Mouse (Mus musculus) 3134 (cell line): Measurements from ENCODE around the gene Taf1d.
"Not testable (repeated sequence)": the region's sequence is repeated elsewhere in the genome, so short reads cannot be mapped to it uniquely, and the experiment has no call there.

ENCODE experiments used
- DNase-seq: peaks from one replicate; pipeline ENCODE4 v3.0.0-alpha.2; 2011; ENCODE audit warnings: low spot score; ENCODE audit not compliant: insufficient read length; ENCODE audit errors: extremely low read depth

Gene Taf1d

DNA sequence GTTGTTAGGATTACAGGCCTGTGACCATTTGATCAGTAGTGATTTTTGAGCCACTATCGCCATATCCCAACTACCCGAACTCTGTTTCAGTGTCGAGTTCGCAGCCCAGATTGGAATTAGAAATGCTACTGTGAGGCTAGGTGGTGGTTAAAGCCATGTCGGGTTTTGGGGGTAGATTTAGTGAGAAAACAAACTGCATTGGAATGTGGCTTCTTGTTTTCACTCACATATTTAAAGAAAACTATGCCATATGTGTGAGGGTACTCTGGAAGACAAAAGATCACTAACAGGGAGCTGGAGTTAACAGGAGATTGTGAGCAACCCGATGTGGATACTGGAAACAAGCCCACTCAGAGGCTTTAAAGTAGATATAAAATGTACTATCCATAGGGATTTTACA lies 1.2 kb downstream of the Taf1d start:
- DNase-seq: no peak

DNA sequence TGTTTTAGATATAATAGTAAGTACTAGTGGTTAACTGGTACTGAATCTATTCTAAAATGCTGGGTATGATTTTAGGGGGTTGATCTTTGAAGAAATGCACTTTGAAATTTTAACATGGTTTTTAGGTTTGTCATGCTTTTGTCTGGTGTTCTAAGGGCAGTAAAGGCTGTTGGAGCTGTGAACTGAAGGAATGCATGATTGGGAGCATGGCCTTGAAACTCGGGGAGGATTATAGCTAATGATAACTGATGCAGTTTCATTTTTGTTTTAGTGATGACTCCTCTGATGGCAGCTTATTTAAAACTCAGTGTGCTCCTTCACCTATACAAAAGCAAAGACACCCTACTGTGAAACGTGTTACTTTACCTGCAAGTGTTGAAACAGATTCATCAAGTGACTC lies 2.2 kb downstream of the Taf1d start:
- DNase-seq: no peak

DNA sequence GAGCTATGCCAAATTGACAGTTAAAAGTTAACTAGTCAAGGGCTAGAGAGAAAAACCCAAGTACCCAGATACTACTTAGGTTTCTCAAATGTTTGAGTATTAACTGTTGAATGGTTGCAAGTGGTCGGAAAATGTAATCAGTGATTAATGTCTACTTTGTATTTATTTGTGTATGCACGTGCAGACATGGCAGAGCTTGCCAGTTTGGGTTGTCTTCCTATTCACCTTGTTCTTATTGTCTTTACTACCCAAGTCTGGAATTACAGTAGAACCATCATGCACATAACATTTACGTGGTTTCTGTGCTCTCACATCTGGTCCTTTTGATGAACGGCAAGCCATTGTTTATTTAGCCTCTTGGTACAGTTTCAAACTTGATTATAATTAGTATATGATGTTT lies 3.4 kb downstream of the Taf1d start:
- no peak for DNase-seq

DNA sequence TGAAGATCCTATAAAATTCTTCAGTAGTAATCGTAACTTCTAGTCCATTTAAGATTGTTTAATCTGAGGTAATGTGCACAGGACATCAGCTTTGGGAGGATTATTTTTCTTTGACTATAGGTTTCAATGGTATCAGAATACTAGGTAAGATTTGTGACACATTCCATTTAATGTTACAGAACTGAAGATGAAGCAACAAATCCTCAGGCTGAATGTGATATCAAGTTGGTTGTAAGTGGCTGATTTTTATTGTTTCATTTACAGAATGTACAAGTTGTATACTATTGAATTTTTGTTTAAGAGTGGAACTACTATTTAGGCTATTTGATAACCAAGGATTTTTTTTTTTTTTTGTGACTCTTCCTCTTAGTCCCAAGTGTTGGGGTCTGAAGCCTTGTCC lies 4.2 kb downstream of the Taf1d start:
- no peak for DNase-seq

DNA sequence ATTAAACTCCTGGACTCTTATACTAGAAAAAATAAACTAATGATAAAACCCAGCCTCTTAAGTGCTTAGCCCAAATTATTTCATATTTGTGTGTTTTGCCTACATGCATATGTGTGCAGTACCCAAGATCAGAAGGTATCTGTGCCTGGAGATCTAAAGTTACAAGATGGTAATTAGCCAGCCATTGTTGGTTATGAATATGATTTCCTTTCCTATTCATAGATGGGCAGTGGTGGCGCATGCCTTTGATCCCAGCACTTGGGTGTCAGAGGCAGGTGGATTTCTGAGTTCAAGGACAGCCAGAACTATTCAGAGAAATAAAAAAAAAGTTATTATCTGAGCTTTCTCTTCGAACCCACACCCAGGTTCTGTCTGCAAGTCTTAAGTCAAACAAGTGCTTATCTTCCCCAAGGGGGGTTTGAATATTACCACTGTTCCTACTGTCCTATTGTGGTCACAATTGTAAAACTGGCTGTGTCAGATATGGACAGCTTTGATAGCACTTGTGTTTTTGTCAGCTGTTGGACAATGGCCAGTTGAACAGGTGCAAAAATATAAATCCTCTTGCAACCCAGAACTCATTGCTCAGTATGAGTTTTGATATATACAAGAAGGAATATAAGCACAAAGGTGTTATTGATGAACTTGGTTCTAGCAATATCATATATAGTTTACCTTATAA lies 6.2 kb downstream of the Taf1d start:
- no peak for DNase-seq

DNA sequence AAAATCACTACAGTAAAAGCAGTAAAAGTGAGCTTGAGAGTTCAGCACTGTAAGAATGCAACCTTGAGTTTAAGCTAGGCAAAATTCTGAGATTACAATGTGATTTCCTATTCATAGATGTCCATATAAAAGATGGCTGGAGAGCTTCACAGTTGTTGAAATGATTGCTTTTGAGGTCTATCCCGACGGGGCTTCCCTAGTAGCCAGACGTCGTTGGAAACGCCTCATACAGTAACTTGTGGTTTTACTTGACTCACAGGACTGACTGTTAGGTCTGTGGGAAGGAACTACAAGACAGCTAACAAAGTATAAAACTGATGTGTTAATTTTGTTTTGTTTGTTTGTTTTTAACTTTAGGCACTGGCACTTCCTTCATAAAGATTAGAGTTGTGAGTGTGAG lies 7.6 kb downstream of the Taf1d start:
- DNase-seq: no peak

DNA sequence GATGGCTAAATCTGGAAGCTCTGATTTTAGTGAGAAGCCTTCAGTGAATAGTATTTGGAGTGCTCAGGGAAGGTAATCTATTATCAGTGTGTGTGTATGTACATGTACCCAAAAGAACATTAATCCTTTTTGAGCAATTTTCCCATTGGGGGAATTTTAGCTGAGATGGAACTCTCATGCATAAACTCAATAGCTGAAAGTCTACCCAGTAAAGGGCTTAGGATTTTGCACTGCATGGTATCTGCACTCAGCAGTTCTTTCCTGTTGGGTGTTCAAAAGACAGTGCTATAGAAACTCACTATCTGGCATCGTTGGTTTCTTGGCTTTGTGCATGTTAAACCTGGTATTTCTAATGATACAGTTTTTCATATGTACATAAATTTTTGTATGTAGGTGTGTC lies 8.6 kb downstream of the Taf1d start:
- DNase-seq: no peak

DNA sequence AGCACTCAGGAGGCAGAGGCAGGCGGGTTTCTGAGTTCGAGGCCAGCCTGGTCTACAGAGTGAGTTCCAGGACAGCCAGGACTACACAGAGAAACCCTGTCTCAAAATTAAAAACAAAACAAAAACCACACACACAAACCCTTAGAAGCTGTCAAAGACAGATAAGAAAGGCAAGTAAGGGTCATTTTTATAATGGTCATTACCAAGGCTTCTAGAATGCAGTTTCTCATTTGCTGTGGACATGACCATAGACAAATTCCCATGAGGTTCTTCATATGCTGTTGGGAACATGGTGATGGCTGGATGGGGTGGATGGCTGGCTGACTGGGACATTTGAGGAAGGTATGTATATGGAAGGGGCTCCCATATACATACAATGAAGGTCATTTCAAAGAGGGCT lies 10.3 kb downstream of the Taf1d start:
- DNase-seq: not testable (repeated sequence)

DNA sequence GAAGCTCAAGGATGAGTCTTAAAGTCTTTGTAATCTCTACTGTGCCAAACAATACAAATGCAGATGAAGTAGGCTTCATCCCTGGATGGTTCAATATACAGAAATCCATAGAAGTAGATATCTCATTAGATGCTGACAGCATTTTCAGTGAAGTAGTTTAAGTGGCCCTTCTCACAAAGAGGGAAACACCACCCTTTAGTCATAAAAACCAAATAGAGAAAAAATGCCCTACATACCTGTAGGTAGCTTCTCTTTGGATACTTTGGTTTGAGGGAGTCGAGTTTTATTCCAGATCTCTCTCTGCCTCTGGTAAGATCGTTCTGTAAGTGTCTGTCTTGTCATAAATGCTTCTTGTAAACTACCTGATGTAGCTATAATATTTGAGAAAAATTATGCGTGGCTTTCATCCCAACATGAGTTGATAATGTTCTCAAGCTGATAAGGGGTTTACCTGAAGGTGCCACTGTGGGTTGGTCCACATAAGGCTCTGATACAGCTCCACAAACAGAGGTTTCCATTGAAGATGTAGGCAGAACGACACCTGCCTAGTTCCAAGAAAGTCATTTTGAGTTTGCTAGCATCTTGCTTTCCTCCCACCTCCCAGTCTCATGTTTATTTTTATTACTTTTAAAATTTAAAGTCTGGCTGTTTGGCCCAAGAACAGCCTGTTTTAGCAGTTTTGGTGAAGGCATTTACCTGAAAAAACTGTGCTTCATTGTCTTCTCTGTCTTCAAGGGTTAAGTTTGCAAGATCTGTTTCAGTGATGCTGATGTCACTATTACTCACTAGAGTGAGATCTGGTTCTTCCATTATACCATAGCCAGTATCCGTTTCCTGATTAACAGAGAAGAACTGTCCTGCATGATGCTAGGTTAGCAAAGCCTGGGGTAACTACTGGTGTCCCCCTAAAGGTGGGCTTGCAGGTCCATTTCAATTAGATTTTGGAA lies 11.5 kb downstream of the Taf1d start:
- no peak for DNase-seq

DNA sequence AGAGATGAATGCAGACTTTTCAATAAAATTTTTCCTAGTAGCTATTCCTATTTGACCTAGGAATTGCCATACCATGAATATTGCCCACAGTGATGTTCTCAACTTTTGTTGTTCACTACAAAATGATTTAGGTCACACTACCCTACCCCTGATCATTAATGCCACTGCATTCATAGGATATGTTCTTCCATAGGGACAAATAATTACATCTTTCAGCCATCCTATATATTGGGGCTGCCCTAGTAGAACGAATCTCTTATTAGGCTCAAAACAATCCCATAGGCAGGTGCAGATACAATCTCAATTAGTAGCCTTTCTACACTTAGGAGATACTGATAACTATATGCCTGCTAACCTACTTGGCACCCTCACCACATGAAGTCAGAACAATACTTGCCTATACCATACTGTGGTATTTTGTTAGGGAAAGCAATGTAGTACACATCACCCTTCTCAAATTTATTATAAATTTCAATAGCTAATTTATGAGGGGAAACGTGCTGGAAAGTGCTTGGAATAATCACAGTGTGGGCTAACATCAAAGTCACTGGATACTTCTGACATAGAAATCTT lies 12.2 kb downstream of the Taf1d start:
- no peak for DNase-seq

DNA sequence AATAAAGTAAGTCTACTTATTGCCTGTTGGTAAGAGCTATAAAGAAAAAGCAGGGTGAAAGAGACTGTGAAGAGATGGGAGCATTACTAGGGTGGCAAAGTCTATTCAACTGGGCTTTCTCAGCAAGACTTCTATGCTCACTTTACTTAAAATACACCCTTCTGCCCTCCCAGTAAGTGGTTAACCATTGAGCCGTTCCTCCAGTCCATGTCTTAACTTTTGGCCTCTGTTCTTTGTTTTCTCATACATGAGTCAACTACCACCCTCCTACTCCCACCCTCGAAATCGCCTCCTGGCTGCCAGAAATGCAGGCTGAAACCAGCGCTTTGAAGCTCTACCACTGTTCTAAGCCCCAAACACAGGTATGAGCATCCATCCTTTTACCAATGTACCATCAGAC lies 31.8 kb downstream of the Taf1d start:
- DNase-seq: no peak

DNA sequence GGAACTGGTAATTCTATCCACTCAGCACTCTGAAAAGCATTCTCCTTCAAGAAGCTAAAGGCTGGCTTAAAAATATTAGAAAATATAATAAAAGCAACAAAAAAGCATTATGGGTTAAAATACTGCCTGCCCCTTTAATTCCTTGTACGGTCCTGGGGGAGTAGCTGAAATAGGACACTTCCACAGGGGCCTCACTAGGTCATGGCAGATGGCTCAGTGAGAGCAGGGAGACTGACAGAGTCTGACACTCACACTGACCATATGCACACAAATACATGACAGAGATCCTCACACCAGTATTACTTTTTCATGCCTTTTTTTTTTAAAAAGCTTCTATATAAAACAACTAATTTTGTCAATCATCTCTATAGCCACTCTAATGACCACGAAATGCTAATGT lies 43.9 kb downstream of the Taf1d start:
- no peak for DNase-seq

DNA sequence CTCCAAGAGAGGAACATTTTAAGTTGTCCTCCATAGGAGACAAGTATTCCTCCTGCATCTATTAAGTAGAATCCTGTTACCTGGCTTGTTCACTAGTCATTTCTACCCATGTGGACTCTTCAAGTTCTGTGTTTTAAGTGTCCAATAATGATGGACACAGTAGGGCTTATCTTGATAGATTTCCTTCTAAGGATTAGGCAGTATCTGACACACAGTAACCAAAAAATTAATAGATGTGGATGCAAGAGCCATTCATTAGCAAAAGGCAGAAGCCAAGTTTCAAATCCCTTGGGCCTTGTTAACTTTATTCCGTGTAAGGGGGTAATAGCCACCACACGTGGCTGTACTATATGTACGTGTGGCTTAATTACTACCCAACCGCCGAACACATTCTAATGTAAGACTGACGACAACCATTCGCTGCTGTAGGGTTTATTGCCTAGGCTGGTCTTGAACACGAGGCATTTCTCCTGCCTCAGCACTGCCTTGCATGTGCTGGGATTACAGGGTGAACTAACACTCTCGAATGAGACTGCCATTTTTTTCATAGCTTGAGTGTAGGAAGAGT lies 51.0 kb downstream of the Taf1d start:
- DNase-seq: no peak

DNA sequence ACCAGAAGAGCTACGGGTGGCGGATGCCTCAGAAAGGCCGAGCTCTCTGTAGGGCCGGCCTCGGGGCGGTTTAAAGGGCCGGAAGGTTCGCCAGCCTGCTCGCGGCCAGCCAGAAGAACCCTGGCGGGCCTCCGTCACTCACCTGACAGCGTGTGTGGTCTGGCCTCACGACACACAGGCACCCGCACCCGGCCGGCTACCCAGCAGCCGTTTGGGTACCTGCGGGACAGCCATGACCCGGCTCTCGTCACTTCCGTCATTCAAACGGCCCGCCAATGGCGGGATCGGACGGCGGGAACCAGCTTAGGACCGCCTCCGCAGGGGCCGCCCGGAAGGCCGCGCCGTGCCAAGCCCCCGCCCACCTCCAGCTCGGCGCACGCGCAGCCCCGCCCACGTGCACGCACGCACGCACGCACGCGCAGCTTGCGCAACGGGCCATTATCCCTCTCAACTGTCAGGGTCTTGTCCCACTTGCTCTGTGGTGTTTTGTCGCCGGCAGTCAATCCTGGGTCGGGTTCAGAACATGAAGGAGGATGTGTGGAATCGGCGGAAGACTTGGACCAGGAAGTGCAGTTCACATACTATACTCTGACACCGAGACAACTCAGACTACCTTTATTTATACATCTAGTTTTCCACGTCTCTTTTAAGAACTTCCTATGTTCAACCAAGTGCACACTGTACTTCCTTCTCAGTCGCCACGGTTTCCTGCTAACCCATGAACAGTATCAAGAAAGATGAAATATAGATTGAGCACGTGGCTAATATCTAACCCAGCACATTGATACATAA lies 51.7 kb downstream of the Taf1d start, which contains the start of gene Cep295:
Gene Cep295 (minus strand): TSS at position 305 of the 792 bp plus-strand sequence.
- DNase-seq: peak; percentile 93

DNA sequence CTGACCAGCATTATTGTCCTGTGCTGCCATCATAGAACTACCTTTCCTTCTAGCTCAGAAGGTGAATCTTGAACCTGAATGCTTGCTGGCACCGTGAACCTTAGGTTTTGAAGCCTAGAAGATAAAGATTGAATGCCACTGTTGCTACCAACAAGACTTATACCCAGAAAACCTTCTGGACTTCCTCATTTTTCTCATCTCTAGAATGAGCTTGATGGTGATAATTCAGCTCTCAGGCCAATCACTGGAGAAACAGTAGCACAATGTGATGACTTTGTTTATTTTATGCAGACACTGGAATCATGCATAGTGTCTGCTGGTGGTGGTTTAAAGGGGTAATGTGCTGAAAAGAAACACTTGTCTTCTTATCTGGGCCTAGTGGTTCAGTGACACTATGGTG lies 58.8 kb downstream of the Taf1d start:
- DNase-seq: no peak

DNA sequence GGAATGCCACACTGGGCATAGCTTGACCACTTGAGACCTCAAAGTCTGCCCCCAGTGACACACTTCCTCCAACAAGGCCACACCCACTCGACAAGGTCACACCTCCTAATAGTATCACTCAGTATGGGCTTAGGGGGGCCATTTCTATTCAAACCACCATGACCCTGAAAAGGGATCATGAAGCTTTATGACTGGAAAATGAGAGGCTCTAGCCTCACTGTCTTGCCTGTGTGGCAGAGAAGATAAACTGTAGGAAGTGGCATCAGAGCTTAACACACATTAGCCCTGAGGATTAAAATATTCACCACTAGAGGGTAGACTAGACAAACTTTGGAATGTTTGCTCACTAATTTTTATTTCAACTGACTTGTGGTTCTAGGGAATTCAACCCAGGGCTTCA lies 59.8 kb downstream of the Taf1d start:
- no peak for DNase-seq

DNA sequence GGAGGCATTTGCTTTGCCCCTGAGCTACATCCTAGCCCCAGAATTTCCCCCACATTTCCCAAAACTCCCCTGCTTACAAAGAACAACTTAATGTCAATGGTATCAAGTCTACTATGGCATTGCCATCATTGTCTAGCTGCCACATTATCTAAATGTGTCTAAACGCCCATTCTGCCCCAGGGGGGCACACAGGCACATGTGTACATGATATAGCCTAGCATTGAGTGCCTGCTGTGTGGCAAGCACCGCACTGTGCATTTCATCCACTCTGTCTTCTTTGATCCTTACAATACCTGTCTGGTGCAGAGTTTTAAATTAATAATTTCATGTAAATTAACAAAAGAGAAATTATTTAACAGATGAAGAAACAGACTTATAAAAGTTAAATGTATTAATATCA lies 60.2 kb downstream of the Taf1d start:
- DNase-seq: no peak
